Mouse (Mus musculus): ENCODE measurements around the gene Il34. TPM values are rescaled to one million over a fixed set of nuclear protein-coding genes. Genes with fewer than 3 reads are reported as not detected.

Il34 gene
- polyA plus RNA-seq, 1 experiment from 2014 or later = 1.1 TPM

GRCm38 (mm10) chr8:110708429-110708828 lies 97.3 kb downstream of the Il34 start:
- Histone ChIP-seq H3K4me2 (replicated peaks) (no peak overlapping the region), H3K36me3 (peaks cover 32% of the 10 kb centered on the region), H3K9me3 (replicated peaks) (no peaks in the 10 kb centered on the region), H3K27me3 (no peaks in the 10 kb centered on the region), H3K9ac (0 out of 2 replicates have a peak overlapping the region, but pooled peaks have one; percentile 4), H3K4me3 (no peak overlapping the region), H3K27ac (peak overlapping the region; percentile 4; the same call in 1 of the 2 replicates), H3K4me1 (peaks cover 29% of the 10 kb centered on the region)
- no peak for ATAC-seq (ENCODE audit: low FRiP score)
- 79% methylated on average over 11 of the region's 11 CpGs for WGBS

DNA sequence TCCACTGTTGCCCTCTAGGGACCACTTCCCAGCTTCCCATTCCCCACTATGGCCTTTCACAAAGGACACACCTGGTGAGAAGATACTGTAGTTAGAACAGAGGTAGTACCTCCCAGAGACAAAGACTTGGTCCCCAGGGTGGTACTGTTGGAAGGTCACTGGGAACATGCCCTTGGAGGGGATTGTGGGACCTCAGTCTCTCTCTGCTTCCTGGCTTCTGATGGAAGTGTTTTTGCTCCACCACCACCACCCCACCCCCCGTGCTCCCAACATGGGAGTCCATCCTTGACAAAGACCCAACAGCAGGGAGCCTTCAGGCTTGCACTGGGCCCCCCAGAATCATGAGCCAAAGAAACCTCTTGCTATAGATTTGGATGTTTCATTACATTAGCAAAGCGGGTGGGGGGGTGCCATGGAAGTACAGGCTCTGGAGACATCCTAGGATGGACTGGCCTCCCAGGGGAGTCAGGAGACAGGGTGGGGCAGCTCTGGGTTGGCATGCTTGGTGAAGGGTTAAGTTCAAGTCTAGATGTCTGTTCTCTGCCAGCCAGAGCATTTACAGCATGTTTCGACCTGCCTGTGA lies 99.3 kb downstream of the Il34 start:
- Histone ChIP-seq H3K27me3 (no peaks in the 10 kb centered on the region), H3K4me3 (no peak overlapping the region), H3K4me2 (replicated peaks) (no peak overlapping the region), H3K27ac (no peak overlapping the region), H3K9me3 (replicated peaks) (no peaks in the 10 kb centered on the region), H3K4me1 (peaks cover 47% of the 10 kb centered on the region), H3K9ac (no peak overlapping the region), H3K36me3 (peaks cover 19% of the 10 kb centered on the region)
- 88% methylated on average over 3 of the region's 3 CpGs for WGBS
- ATAC-seq (ENCODE audit: low FRiP score) = no peak

DNA sequence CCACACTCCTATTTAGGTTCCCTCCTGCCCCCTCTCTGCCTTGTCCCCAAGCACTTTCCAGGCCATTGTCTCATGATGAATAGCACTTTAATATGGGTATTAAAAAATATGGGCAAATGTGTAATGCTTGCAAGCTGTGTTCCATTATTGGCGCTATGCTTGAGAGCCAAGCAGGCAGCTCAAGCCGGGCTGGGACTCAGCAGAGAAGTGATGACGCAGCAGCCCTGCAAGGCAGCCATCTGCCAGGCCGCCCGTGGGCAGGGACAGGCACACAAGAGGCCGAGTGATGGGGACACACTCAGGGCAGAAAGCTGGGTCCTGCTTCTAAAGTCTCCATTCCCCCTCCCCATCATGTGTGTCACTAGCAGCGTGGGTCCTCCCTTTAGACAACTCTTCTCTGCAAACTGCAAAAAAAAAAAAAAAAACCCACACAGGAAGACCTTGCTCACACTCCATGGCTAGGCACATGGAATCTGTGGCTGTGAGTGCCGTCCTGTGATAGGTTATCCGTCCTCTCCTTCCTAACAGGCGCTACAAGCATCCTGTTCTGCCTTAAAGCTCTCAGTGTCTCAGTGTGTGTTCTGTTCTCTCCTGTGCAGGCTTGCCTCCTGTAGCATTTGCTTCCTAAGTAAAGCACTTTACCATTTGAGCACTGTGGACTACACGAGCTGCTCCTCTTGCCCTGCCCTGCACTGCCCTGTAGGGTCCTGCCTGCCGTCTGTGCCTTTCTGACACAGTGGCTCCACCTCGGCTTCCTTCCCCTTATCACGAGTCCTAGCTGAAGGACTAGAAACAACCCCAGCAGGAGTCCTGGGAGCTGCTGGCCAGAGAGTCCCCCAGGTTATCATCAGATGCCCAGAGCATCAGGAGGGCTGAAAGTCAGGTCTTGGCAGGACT lies 100.1 kb downstream of the Il34 start:
- Histone ChIP-seq H3K9ac (no peak overlapping the region), H3K36me3 (peaks cover 12% of the 10 kb centered on the region), H3K4me2 (replicated peaks) (no peak overlapping the region), H3K9me3 (replicated peaks) (no peaks in the 10 kb centered on the region), H3K27me3 (no peaks in the 10 kb centered on the region), H3K4me1 (peaks cover 40% of the 10 kb centered on the region), H3K4me3 (no peak overlapping the region), H3K27ac (peak overlapping the region; percentile 46)
- WGBS = 67% methylated on average over 14 of the region's 14 CpGs
- no peak for ATAC-seq (ENCODE audit: low FRiP score)

DNA sequence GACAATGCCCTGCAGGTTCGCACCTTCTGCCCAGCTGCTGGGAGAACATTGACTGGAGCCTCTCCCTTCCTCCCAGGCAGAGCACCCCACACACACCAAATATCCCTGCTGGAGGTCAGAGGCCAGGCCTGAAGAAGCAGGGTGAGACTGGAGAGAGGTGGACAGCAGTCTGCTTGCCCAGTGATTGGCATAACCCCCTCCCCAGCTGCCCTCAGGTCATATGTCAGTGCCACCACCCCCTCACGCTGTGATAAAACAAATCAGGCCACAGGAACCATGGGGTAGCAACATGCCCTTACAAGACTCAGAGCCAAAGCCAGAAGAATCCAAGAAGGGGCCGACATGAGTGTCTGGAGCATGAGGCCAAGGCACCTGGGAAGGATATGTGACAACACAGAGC lies 101.6 kb downstream of the Il34 start:
- Histone ChIP-seq H3K36me3 (peaks cover 7% of the 10 kb centered on the region; the same call in 1 of the 2 replicates), H3K27me3 (no peaks in the 10 kb centered on the region), H3K4me3 (no peak overlapping the region), H3K9me3 (replicated peaks) (no peaks in the 10 kb centered on the region), H3K27ac (no peak overlapping the region), H3K4me2 (replicated peaks) (no peak overlapping the region), H3K9ac (0 out of 2 replicates have a peak overlapping the region, but pooled peaks have one; percentile 6), H3K4me1 (peaks cover 35% of the 10 kb centered on the region)
- ATAC-seq (ENCODE audit: low FRiP score) = no peak
- 76% methylated on average over 3 of the region's 3 CpGs for WGBS

DNA sequence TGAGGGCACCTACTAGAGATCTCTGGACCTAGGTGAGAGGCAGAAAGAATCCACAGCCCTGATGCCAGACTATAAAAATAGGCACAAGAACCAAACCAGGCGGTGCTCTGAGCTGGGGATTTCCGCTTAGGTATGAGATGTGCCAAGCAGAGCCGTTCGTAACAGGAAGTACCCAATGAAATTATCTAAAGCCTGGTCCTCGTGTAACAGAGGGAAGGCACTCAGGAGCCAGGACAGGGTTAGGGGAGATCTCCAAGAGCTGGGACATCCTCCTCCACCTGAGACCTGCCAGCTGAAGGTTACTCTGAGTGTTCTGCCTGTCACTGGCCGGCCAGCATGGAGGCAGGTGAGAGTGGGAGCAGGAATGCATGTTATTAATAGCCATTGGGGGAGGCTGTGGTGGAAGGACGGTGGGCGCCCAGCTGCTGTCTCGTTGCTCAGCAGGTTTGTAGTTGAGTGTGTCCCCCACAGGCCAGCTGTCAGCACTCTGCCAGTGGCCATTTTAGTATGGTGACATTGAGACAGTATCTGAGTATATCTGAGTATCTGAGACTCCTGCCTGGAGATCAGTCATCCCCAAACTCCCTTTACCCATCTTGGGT lies 102.2 kb downstream of the Il34 start:
- Histone ChIP-seq H3K27ac (peak overlapping the region; percentile 52; the same call in 1 of the 2 replicates), H3K27me3 (no peaks in the 10 kb centered on the region), H3K4me2 (replicated peaks) (no peak overlapping the region), H3K4me1 (peaks cover 30% of the 10 kb centered on the region), H3K36me3 (peaks cover 7% of the 10 kb centered on the region; the same call in 1 of the 2 replicates), H3K9ac (no peak overlapping the region), H3K4me3 (no peak overlapping the region), H3K9me3 (replicated peaks) (no peaks in the 10 kb centered on the region)
- no peak for ATAC-seq (ENCODE audit: low FRiP score)
- 71% methylated on average over 9 of the region's 9 CpGs for WGBS

DNA sequence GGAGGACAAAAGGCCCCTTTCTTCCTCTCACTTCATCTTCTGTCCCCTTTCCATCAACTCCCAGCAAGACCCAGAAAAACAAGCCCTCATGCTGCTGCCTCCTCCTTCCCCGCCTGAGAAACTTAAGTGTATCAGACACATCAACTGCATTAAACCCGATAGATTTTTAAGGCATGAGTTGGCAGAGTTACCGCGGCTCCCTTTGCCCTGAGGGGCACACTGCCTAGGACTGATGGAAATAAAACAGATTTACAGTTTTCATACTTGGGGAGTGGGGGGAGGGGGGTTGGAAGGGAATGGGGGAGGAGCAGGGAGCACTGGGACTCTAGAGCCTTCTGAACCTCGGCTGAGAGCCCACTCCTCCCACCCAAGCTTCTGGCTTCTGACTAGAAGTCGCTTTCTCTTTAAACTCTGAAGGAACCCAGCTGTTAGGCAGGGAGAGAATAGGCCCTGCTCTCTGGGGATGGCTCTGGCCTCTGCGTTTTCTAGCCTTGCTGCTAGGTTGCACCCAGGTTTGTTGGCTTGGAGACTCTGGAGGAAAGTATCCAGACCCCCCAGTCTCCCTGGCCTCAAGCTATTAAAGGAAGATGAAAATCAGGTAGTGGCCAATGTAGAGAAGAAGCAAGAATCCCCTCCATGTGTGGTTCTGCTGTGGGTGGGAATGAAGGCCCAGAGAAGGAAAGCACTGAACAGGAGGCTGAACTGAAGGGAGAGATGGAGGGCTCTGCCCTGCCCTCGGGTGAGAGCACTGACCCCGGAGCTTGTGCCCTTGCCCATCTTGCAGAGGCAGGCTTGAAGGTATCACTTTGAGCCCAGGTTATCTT lies 102.9 kb downstream of the Il34 start:
- Histone ChIP-seq H3K36me3 (peaks cover 7% of the 10 kb centered on the region; the same call in 1 of the 2 replicates), H3K27me3 (no peaks in the 10 kb centered on the region), H3K4me3 (no peak overlapping the region), H3K9me3 (replicated peaks) (no peaks in the 10 kb centered on the region), H3K4me2 (replicated peaks) (no peak overlapping the region), H3K4me1 (peaks cover 30% of the 10 kb centered on the region), H3K27ac (peak overlapping the region; percentile 52; the same call in 1 of the 2 replicates), H3K9ac (no peak overlapping the region)
- no peak for ATAC-seq (ENCODE audit: low FRiP score)
- WGBS = 40% methylated on average over 9 of the region's 9 CpGs

GRCm38 (mm10) chr8:110700561-110700960 lies 105.2 kb downstream of the Il34 start:
- Histone ChIP-seq H3K36me3 (peaks cover 7% of the 10 kb centered on the region; the same call in 1 of the 2 replicates), H3K4me2 (replicated peaks) (no peak overlapping the region), H3K9me3 (replicated peaks) (no peaks in the 10 kb centered on the region), H3K27me3 (no peaks in the 10 kb centered on the region), H3K4me1 (peaks cover 33% of the 10 kb centered on the region), H3K4me3 (no peak overlapping the region), H3K27ac (no peak overlapping the region), H3K9ac (no peak overlapping the region)
- no peak for ATAC-seq (ENCODE audit: low FRiP score)
- 95% methylated on average over 2 of the region's 2 CpGs for WGBS

GRCm38 (mm10) chr8:110699501-110699900 lies 106.2 kb downstream of the Il34 start:
- Histone ChIP-seq H3K27ac (no peak overlapping the region), H3K27me3 (no peaks in the 10 kb centered on the region), H3K9ac (no peak overlapping the region), H3K9me3 (replicated peaks) (no peaks in the 10 kb centered on the region), H3K4me1 (peaks cover 37% of the 10 kb centered on the region), H3K4me3 (no peak overlapping the region), H3K4me2 (replicated peaks) (no peak overlapping the region), H3K36me3 (peaks cover 7% of the 10 kb centered on the region; the same call in 1 of the 2 replicates)
- no peak for ATAC-seq (ENCODE audit: low FRiP score)
- 90% methylated on average over 7 of the region's 7 CpGs for WGBS

DNA sequence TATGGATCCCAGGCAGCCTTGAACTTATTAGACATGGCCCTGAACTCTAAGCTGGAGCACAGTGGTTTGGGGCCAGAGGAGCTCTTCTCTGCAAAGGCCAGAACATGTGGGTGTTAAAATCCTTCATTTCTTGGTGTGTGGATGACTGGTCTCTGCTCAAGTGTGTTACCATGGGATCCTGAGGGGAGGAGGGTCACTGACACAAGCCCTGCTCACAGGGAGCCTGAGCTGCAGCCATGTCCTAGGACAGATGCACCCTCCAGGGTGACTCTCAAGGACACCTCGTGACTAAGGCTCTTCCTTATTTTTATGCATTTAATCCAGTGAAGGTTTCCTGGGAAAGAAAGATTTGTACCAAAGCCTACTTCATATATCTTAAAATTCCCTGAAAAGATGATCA lies 107.6 kb downstream of the Il34 start:
- no peak overlapping the region for H3K4me2 ChIP-seq (replicated peaks)
- no peak overlapping the region for H3K27ac ChIP-seq
- H3K27me3 ChIP-seq = no peaks in the 10 kb centered on the region
- H3K36me3 ChIP-seq = peaks cover 7% of the 10 kb centered on the region; the same call in 1 of the 2 replicates
- no peak for ATAC-seq (ENCODE audit: low FRiP score)
- no peak overlapping the region for H3K4me3 ChIP-seq
- H3K9ac ChIP-seq = no peak overlapping the region
- WGBS = 90% methylated on average over 1 of the region's 1 CpGs
- no peaks in the 10 kb centered on the region for H3K9me3 ChIP-seq (replicated peaks)
- peaks cover 27% of the 10 kb centered on the region for H3K4me1 ChIP-seq

DNA sequence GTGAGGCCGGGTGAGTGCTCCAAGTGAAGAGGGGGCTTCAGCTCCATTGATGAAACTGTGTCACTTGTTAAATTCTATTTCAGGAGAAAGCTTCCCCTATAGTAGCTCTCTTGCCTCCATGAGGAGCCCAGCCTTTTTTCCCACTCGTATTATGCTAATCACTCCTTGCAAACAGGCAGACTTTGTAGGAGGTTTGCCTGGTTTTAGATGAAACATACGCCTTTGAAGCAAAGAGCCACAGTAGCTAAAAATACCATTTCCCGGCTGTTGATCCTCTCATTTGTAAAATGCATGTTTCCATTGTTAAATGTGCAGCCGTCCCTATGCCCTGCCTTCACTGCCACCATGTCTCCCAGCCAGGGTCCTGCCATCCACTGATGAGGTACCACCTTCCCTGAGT lies 108.2 kb downstream of the Il34 start:
- ATAC-seq (ENCODE audit: low FRiP score) = no peak
- Histone ChIP-seq H3K4me2 (replicated peaks) (no peak overlapping the region), H3K4me1 (peaks cover 22% of the 10 kb centered on the region), H3K9me3 (replicated peaks) (no peaks in the 10 kb centered on the region), H3K27ac (no peak overlapping the region), H3K27me3 (no peaks in the 10 kb centered on the region), H3K36me3 (peaks cover 7% of the 10 kb centered on the region; the same call in 1 of the 2 replicates), H3K9ac (no peak overlapping the region), H3K4me3 (no peak overlapping the region)
- WGBS = 87% methylated on average over 5 of the region's 5 CpGs

DNA sequence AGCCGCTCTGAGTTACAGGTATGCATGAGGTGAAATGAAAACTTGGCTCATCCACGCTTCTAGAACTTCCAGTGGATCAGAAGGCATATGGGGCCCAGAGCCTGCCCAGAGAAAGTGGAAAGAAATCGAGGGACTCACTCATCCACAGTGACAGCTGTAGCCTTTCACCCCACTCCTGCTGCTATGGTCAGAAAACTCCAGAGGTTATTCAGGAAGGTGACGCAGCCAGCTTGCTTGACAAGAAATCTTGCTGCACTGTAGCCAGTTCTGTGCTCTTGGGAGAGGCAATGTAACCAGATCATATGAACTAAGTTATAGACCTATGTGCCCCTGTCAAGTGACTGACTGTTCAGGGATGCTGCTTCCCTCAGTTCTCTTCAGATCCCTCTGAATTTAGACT lies 109.7 kb downstream of the Il34 start:
- H3K4me1 ChIP-seq = peaks cover 13% of the 10 kb centered on the region; the same call in 1 of the 2 replicates
- H3K27me3 ChIP-seq = no peaks in the 10 kb centered on the region
- no peak overlapping the region for H3K9ac ChIP-seq
- WGBS = 91% methylated on average over 4 of the region's 4 CpGs
- no peaks in the 10 kb centered on the region for H3K9me3 ChIP-seq (replicated peaks)
- no peak overlapping the region for H3K4me3 ChIP-seq
- H3K27ac ChIP-seq = no peak overlapping the region
- H3K4me2 ChIP-seq (replicated peaks) = no peak overlapping the region
- ATAC-seq (ENCODE audit: low FRiP score) = no peak
- H3K36me3 ChIP-seq = no peaks in the 10 kb centered on the region; the same call in 1 of the 2 replicates
